Mouse (Mus musculus): ENCODE results near the gene Ubfd1. TPM values are rescaled to one million over a fixed set of nuclear protein-coding genes. Genes with fewer than 3 reads are reported as not detected.
"Not testable (repeated sequence)": the region's sequence is repeated elsewhere in the genome, so short reads cannot be mapped to it uniquely, and the experiment has no call there.

The Ubfd1 gene
- polyA plus RNA-seq, 1 experiment from 2014 or later = 16.2 TPM

GRCm38 (mm10) chr7:122087195-122087982 is 20.4 kb downstream of the Ubfd1 start:
- ATAC-seq (ENCODE audit: insufficient read depth) = no peak
- H3K27ac ChIP-seq (replicated peaks) = no peak overlapping the region
- no peak overlapping the region for H3K4me2 ChIP-seq
- no peaks in the 10 kb centered on the region for H3K4me1 ChIP-seq (replicated peaks)
- no peak overlapping the region for H3K4me3 ChIP-seq (replicated peaks)
- H3K36me3 ChIP-seq (replicated peaks) = peaks cover 74% of the 10 kb centered on the region
- no peaks in the 10 kb centered on the region for H3K9me3 ChIP-seq (replicated peaks)
- no peaks in the 10 kb centered on the region for H3K27me3 ChIP-seq
- WGBS (ENCODE audit: insufficient replicate concordance) = 82% methylated on average over 11 of the region's 11 CpGs
- no peak overlapping the region for H3K9ac ChIP-seq

- Histone ChIP-seq H3K4me3 (replicated peaks) (no peak overlapping the region), H3K9ac (no peak overlapping the region), H3K9me3 (replicated peaks) (no peaks in the 10 kb centered on the region), H3K36me3 (replicated peaks) (peaks cover 84% of the 10 kb centered on the region), H3K4me2 (no peak overlapping the region), H3K4me1 (replicated peaks) (peaks cover 7% of the 10 kb centered on the region), H3K27ac (replicated peaks) (no peak overlapping the region), H3K27me3 (no peaks in the 10 kb centered on the region)
- 86% methylated on average over 2 of the region's 2 CpGs for WGBS (ENCODE audit: insufficient replicate concordance)
- ATAC-seq (ENCODE audit: insufficient read depth) = no peak
Measured at GRCm38 (mm10) chr7:122094564-122095330, 27.8 kb downstream of the Ubfd1 start.

GRCm38 (mm10) chr7:122098009-122098408 is 31.0 kb downstream of the Ubfd1 start:
- WGBS (ENCODE audit: insufficient replicate concordance) = 83% methylated on average over 3 of the region's 3 CpGs
- Histone ChIP-seq H3K27me3 (no peaks in the 10 kb centered on the region), H3K4me1 (replicated peaks) (peaks cover 30% of the 10 kb centered on the region), H3K4me2 (no peak overlapping the region), H3K9ac (no peak overlapping the region), H3K9me3 (replicated peaks) (no peaks in the 10 kb centered on the region), H3K36me3 (replicated peaks) (peaks cover 53% of the 10 kb centered on the region), H3K4me3 (replicated peaks) (no peak overlapping the region), H3K27ac (replicated peaks) (no peak overlapping the region)
- no peak for ATAC-seq (ENCODE audit: insufficient read depth)

- no peaks in the 10 kb centered on the region for H3K9me3 ChIP-seq (replicated peaks)
- peaks cover 30% of the 10 kb centered on the region for H3K4me1 ChIP-seq (replicated peaks)
- 41% methylated on average over 4 of the region's 4 CpGs for whole genome bisulfite sequencing (ENCODE audit: insufficient replicate concordance)
- no peaks in the 10 kb centered on the region for H3K27me3 ChIP-seq
- H3K27ac ChIP-seq (replicated peaks) = no peak overlapping the region
- no peak overlapping the region for H3K4me2 ChIP-seq
- H3K36me3 ChIP-seq (replicated peaks) = peaks cover 43% of the 10 kb centered on the region
- H3K4me3 ChIP-seq (replicated peaks) = no peak overlapping the region
- no peak overlapping the region for H3K9ac ChIP-seq
- ATAC-seq (ENCODE audit: insufficient read depth) = no peak
Measured at GRCm38 (mm10) chr7:122099222-122099621, 32.2 kb downstream of the Ubfd1 start.

GRCm38 (mm10) chr7:122101014-122101746 is 34.2 kb downstream of the Ubfd1 start:
- not testable (repeated sequence) for H3K27me3 ChIP-seq; H3K27ac ChIP-seq (replicated peaks); H3K9me3 ChIP-seq (replicated peaks)
- peaks cover 30% of the 10 kb centered on the region for H3K4me1 ChIP-seq (replicated peaks)
- peaks cover 24% of the 10 kb centered on the region for H3K36me3 ChIP-seq (replicated peaks)
- peak overlapping the region; percentile 76 for H3K4me3 ChIP-seq (replicated peaks)
- peak; percentile 70 for ATAC-seq (ENCODE audit: insufficient read depth)
- peak overlapping the region; percentile 82 for H3K4me2 ChIP-seq
- H3K9ac ChIP-seq = peak overlapping the region; percentile 85
- WGBS (ENCODE audit: insufficient replicate concordance) = 2% methylated on average over 28 of the region's 28 CpGs

GRCm38 (mm10) chr7:122101747-122102244 is 34.8 kb downstream of the Ubfd1 start, which contains the start of gene Ndufab1:
Gene Ndufab1 (minus strand): TSS chr7:122101886.
- H3K27ac ChIP-seq (replicated peaks) = peak within 1 kb of the TSS; percentile 14; the same call in 1 of the 2 replicates
- peaks cover 30% of the 10 kb centered on the region for H3K4me1 ChIP-seq (replicated peaks)
- H3K27me3 ChIP-seq = no peaks in the 10 kb centered on the region
- under 1% methylated on average over 43 of the region's 43 CpGs for WGBS (ENCODE audit: insufficient replicate concordance)
- no peaks in the 10 kb centered on the region for H3K9me3 ChIP-seq (replicated peaks)
- H3K9ac ChIP-seq = peak within 1 kb of the TSS; percentile 85
- H3K4me3 ChIP-seq (replicated peaks) = peak within 1 kb of the TSS; percentile 76
- peak; percentile 98 for ATAC-seq (ENCODE audit: insufficient read depth)
- peak within 1 kb of the TSS; percentile 82 for H3K4me2 ChIP-seq
- peaks cover 22% of the 10 kb centered on the region for H3K36me3 ChIP-seq (replicated peaks)

GRCm38 (mm10) chr7:122108206-122108605 is 41.2 kb downstream of the Ubfd1 start:
- H3K27me3 ChIP-seq = no peaks in the 10 kb centered on the region
- ATAC-seq (ENCODE audit: insufficient read depth) = no peak
- peaks cover 52% of the 10 kb centered on the region for H3K36me3 ChIP-seq (replicated peaks)
- 76% methylated on average over 6 of the region's 6 CpGs for WGBS (ENCODE audit: insufficient replicate concordance)
- H3K4me3 ChIP-seq (replicated peaks) = no peak overlapping the region
- H3K4me1 ChIP-seq (replicated peaks) = no peaks in the 10 kb centered on the region; the same call in 1 of the 2 replicates
- H3K9me3 ChIP-seq (replicated peaks) = no peaks in the 10 kb centered on the region
- no peak overlapping the region for H3K27ac ChIP-seq (replicated peaks)
- no peak overlapping the region for H3K4me2 ChIP-seq
- H3K9ac ChIP-seq = no peak overlapping the region

- Histone ChIP-seq H3K4me2 (no peak overlapping the region), H3K4me3 (replicated peaks) (no peak overlapping the region), H3K9me3 (replicated peaks) (no peaks in the 10 kb centered on the region), H3K9ac (no peak overlapping the region), H3K27me3 (no peaks in the 10 kb centered on the region), H3K27ac (replicated peaks) (0 out of 2 replicates have a peak overlapping the region, but pooled peaks have one; percentile 29), H3K4me1 (replicated peaks) (no peaks in the 10 kb centered on the region), H3K36me3 (replicated peaks) (peaks cover 83% of the 10 kb centered on the region)
- WGBS (ENCODE audit: insufficient replicate concordance) = 63% methylated on average over 4 of the region's 4 CpGs
- ATAC-seq (ENCODE audit: insufficient read depth) = 0 out of 2 replicates have a peak, but pooled peaks have one; percentile 15
Measured at GRCm38 (mm10) chr7:122123518-122123917, 56.5 kb downstream of the Ubfd1 start.

- Histone ChIP-seq H3K9ac (no peak overlapping the region), H3K4me3 (replicated peaks) (no peak overlapping the region), H3K4me1 (replicated peaks) (no peaks in the 10 kb centered on the region), H3K4me2 (no peak overlapping the region), H3K36me3 (replicated peaks) (peaks cover 78% of the 10 kb centered on the region), H3K27ac (replicated peaks) (no peak overlapping the region), H3K9me3 (replicated peaks) (no peaks in the 10 kb centered on the region), H3K27me3 (no peaks in the 10 kb centered on the region)
- 76% methylated on average over 8 of the region's 8 CpGs for WGBS (ENCODE audit: insufficient replicate concordance)
- ATAC-seq (ENCODE audit: insufficient read depth) = no peak
Measured at GRCm38 (mm10) chr7:122125636-122126035, 58.7 kb downstream of the Ubfd1 start.

- 89% methylated on average over 11 of the region's 11 CpGs for WGBS (ENCODE audit: insufficient replicate concordance)
- Histone ChIP-seq H3K27ac (replicated peaks) (no peak overlapping the region), H3K4me2 (no peak overlapping the region), H3K4me3 (replicated peaks) (no peak overlapping the region), H3K27me3 (no peaks in the 10 kb centered on the region), H3K9ac (no peak overlapping the region), H3K4me1 (replicated peaks) (peaks cover 10% of the 10 kb centered on the region), H3K36me3 (replicated peaks) (peaks cover 66% of the 10 kb centered on the region), H3K9me3 (replicated peaks) (no peaks in the 10 kb centered on the region)
- no peak for ATAC-seq (ENCODE audit: insufficient read depth)
Measured at GRCm38 (mm10) chr7:122126946-122127345, 60.0 kb downstream of the Ubfd1 start.
